Mouse (Mus musculus): ENCODE measurements around the gene Olfr1148.

GRCm38 (mm10) chr2:87855562-87855961 lies 25.2 kb downstream of the Olfr1148 start, which contains the start of gene Olfr1151:
- no peak for TF ChIP-seq CTCF (IDR thresholded peaks at IDR 0.05)
- TF ChIP-seq POLR2A (IDR thresholded peaks at IDR 0.05; ENCODE audit: insufficient read depth, low read depth, low read length): no peak
- TF ChIP-seq EP300 (IDR thresholded peaks at IDR 0.05; ENCODE audit: insufficient read depth, low read depth, low read length): no peak

Measured in heart, adult 2 months (tissue).